Mouse (Mus musculus) gastrocnemius, postnatal 14 days (tissue): ENCODE data around the gene Zswim7. TPM values are rescaled to one million over a fixed set of nuclear protein-coding genes. Genes with fewer than 3 reads are reported as not detected.
"Not testable (repeated sequence)": the region's sequence is repeated elsewhere in the genome, so short reads cannot be mapped to it uniquely, and the experiment has no call there.

Source experiments
- DNase-seq: peaks from one replicate; pipeline ENCODE4 v3.0.0; 2021; ENCODE audit warnings: mixed read lengths
- intact Hi-C: fragments of 180-260 bp; cut with DNase I; formaldehyde crosslinking; loops from one replicate; pipeline ENCODE4 v1.15.1; 2025; ENCODE audit warnings: low total_unique reads
- long read RNA-seq, 2 experiments: library from polyadenylated mRNA; stranded (forward); transcript quantifications; one replicate each; pipeline ENCODE4 v2.0.0; 2021
- total RNA-seq, 2 experiments: library from RNA; stranded (reverse); gene quantifications; 2 replicates each; pipeline ENCODE4 v1.2.3; 2021

Gene Zswim7
- 10 to 100 TPM; 21.7 to 24.4 TPM for total RNA-seq
- long read RNA-seq, experiment 1, transcript Zswim7-201 (5 exons, 732 nt), result major isoform, 7 of 17 reads
- long read RNA-seq, experiment 1, partial matches to known transcripts, result 0 of 17 reads
- long read RNA-seq, experiment 1, other reads (novel, unspliced or antisense), result 10 of 17 reads
- long read RNA-seq, experiment 2, transcript Zswim7-201 (5 exons, 732 nt), result major isoform, 10 of 24 reads
- long read RNA-seq, experiment 2, partial matches to known transcripts, result 0 of 24 reads
- long read RNA-seq, experiment 2, other reads (novel, unspliced or antisense), result 14 of 24 reads

GRCm38 (mm10) chr11:62280675-62281600, at the start of gene Zswim7, which contains the start of gene Ttc19:
Gene Zswim7, minus strand, starts transcription at chr11:62281375.
Gene Ttc19, plus strand, starts transcription at chr11:62281473.
- intact Hi-C loops, result no loop called here
- DNase-seq, result peak; percentile 94

- intact Hi-C loops, result no loop called here
Observed at GRCm38 (mm10) chr11:62323659-62324058, 42.5 kb upstream of the Zswim7 start.

GRCm38 (mm10) chr11:62320097-62320496, 38.9 kb upstream of the Zswim7 start:
- DNase-seq, result no peak
- intact Hi-C loops, result no loop called here

More at GRCm38 (mm10) chr11:62323659-62324058, 42.5 kb upstream of the Zswim7 start:
- DNase-seq, result no peak

GRCm38 (mm10) chr11:62317746-62318145, 36.6 kb upstream of the Zswim7 start:
- DNase-seq, result no peak
- intact Hi-C loops, result no loop called here

- intact Hi-C loops, result no loop called here
Observed at GRCm38 (mm10) chr11:62314984-62315383, 33.8 kb upstream of the Zswim7 start.

GRCm38 (mm10) chr11:62309296-62309695, 28.1 kb upstream of the Zswim7 start:
- intact Hi-C loops, result no loop called here
- DNase-seq, result no peak

More at GRCm38 (mm10) chr11:62314984-62315383, 33.8 kb upstream of the Zswim7 start:
- DNase-seq, result no peak

GRCm38 (mm10) chr11:62305866-62306265, 24.7 kb upstream of the Zswim7 start:
- DNase-seq, result no peak
- intact Hi-C loops, result no loop called here

GRCm38 (mm10) chr11:62298883-62299282, 17.7 kb upstream of the Zswim7 start:
- DNase-seq, result peak; percentile 30
- intact Hi-C loops, result no loop called here

GRCm38 (mm10) chr11:62294121-62294520, 12.9 kb upstream of the Zswim7 start:
- DNase-seq, result no peak
- intact Hi-C loops, result no loop called here

GRCm38 (mm10) chr11:62287700-62288099, 6.5 kb upstream of the Zswim7 start:
- DNase-seq, result no peak

GRCm38 (mm10) chr11:62285020-62285419, 3.8 kb upstream of the Zswim7 start:
- DNase-seq, result no peak
- intact Hi-C loops, result no loop called here

More at GRCm38 (mm10) chr11:62287700-62288099, 6.5 kb upstream of the Zswim7 start:
- intact Hi-C loops, result no loop called here

GRCm38 (mm10) chr11:62284020-62284419, 2.8 kb upstream of the Zswim7 start:
- DNase-seq, intact Hi-C loops: not testable (repeated sequence)

GRCm38 (mm10) chr11:62281601-62281997, 424 bp upstream of the Zswim7 start:
- DNase-seq, result peak; percentile 66
- intact Hi-C loops, result no loop called here

- intact Hi-C loops, result loop anchor here (2.0 to 5.0 kb wide), 2 partner anchors 151 to 231 kb away; no protein-coding TSS in a partner anchor
Observed at GRCm38 (mm10) chr11:62278027-62278426, 3.1 kb downstream of the Zswim7 start.

GRCm38 (mm10) chr11:62277086-62277485, 4.1 kb downstream of the Zswim7 start:
- no peak for DNase-seq
- intact Hi-C loops, result loop anchor here (5.0 kb wide), 1 partner anchor 230 kb away; no protein-coding TSS in a partner anchor

More at GRCm38 (mm10) chr11:62278027-62278426, 3.1 kb downstream of the Zswim7 start:
- peak; percentile 58 for DNase-seq

- DNase-seq, result no peak
- intact Hi-C loops, result no loop called here
Observed at GRCm38 (mm10) chr11:62270851-62271250, 10.3 kb downstream of the Zswim7 start.

- intact Hi-C loops, result no loop called here
- no peak for DNase-seq
Observed at GRCm38 (mm10) chr11:62269097-62269496, 12.1 kb downstream of the Zswim7 start.

- no peak for DNase-seq
- intact Hi-C loops, result no loop called here
Observed at GRCm38 (mm10) chr11:62268381-62268780, 12.8 kb downstream of the Zswim7 start.

- intact Hi-C loops, result no loop called here
Observed at GRCm38 (mm10) chr11:62266466-62267214, 14.5 kb downstream of the Zswim7 start.

More at GRCm38 (mm10) chr11:62266466-62267214, 14.5 kb downstream of the Zswim7 start:
- no peak for DNase-seq
